Mouse (Mus musculus) neural tube, embryonic 15.5 days (tissue): Measurements from ENCODE around the gene Paip2b. TPM values are rescaled to one million over a fixed set of nuclear protein-coding genes. Genes with fewer than 3 reads are reported as not detected.

Experiments
- ATAC-seq: fragments of 200-750 bp; cut with Nextera tagmentation; 2 replicates; pipeline ENCODE4 v1.8.0; 2017; ENCODE audit warnings: mild to moderate bottlenecking, moderate TSS enrichment, moderate library complexity; ENCODE audit not compliant: low FRiP score
- H3K27ac ChIP-seq: fragments of 300-500 bp; sonication (generic); replicated peaks from 2 replicates; pipeline ENCODE4 v1.5.1; 2015; ENCODE audit warnings: mild to moderate bottlenecking, inconsistent platforms
- H3K27me3 ChIP-seq: fragments of 300-500 bp; sonication (generic); replicated peaks from 2 replicates; pipeline ENCODE4 v1.6.1; 2015; ENCODE audit warnings: inconsistent platforms
- H3K36me3 ChIP-seq: fragments of 300-500 bp; sonication (generic); 2 replicates; pipeline ENCODE4 v1.6.1; 2015; ENCODE audit warnings: inconsistent platforms
- H3K4me1 ChIP-seq: fragments of 300-500 bp; sonication (generic); 2 replicates; pipeline ENCODE4 v1.6.1; 2015; ENCODE audit warnings: inconsistent platforms
- H3K4me2 ChIP-seq: fragments of 300-500 bp; sonication (generic); 2 replicates; pipeline ENCODE4 v1.6.1; 2015; ENCODE audit warnings: inconsistent platforms, mild to moderate bottlenecking, moderate library complexity
- H3K4me3 ChIP-seq: fragments of 300-500 bp; sonication (generic); replicated peaks from 2 replicates; pipeline ENCODE4 v1.5.1; 2015; ENCODE audit warnings: mild to moderate bottlenecking, inconsistent platforms
- H3K9ac ChIP-seq: fragments of 300-500 bp; sonication (generic); replicated peaks from 2 replicates; pipeline ENCODE4 v1.6.1; 2015; ENCODE audit warnings: mild to moderate bottlenecking, inconsistent platforms
- H3K9me3 ChIP-seq: fragments of 300-500 bp; sonication (generic); replicated peaks from 2 replicates; pipeline ENCODE4 v1.6.1; 2016; ENCODE audit warnings: inconsistent platforms
- WGBS: fragments of 180-500 bp; shearing (Covaris S2); methylation state at CpG from one replicate; pipeline ENCODE4 v1.1.7; 2015; ENCODE audit warnings: mixed read lengths; 5-methylcytosine and 5-hydroxymethylcytosine counted together
- polyA plus RNA-seq: library from polyadenylated mRNA; unstranded; fragments of >200 nt; fragmentation: Nextera tagmentation; extraction: Ambion mirVana; gene quantifications from 2 replicates; pipeline ENCODE4 v1.2.1, GENCODE M21; 2015

The Paip2b gene
- polyA plus RNA-seq = 26.1 and 27.6 TPM in 2 replicates

DNA sequence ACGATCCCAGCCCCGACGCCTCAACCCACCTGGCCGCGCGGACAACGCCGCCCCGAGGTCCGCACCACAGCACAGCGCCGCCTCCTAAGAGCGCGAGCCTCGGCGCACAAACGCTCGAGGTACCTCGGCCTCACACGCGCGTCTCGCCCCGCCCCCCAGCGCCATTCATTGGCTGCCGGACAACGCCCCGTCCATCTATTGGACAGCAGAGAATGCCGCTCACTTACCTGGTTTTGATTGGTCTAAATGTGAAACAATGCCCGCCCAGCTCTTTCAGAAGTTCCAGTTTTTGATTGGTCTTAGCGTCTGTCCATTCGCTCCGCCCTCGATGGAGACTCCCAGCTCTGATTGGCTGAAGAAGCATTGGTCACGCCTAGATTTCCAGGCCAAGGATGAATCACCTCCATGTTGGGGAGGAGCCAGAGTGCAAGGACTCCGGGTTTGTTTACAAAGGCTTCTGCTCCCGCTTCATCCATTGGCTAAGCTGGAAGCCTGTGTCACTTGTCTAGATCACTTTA, at the start of gene Paip2b:
Gene Paip2b, minus strand, starts transcription at position 136 of the 518 bp plus-strand sequence.
- H3K4me3 ChIP-seq = peak within 1 kb of the TSS; percentile 82

DNA sequence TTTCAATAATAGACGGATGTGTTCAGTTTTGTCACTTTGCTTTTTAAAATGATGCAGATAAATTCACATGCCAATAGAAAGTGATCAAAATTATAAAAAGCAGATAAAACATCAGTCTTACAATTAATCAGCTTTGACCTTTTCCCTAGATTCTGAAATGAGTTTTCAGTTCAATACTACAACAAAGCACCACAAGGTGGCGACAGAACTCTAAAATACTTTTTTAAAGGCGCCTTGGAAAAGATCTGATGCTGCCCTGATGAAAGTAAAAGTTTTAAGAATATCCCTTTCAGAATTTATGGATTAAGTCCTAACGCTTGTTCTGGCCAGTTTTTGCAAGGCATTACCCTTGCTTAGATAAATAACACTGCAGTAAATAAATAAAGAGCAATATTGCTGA, 48.3 kb upstream of the Paip2b start:
- Histone ChIP-seq H3K4me1 (peaks cover 3% of the 10 kb centered on the region; the same call in 1 of the 2 replicates), H3K4me3 (no peak overlapping the region), H3K9me3 (no peaks in the 10 kb centered on the region), H3K36me3 (no peaks in the 10 kb centered on the region), H3K27ac (no peak overlapping the region), H3K9ac (no peak overlapping the region), H3K4me2 (peak overlapping the region; percentile 38), H3K27me3 (0 out of 2 replicates have a peak, but pooled peaks cover 2% of the 10 kb centered on the region)
- no peak for ATAC-seq
- WGBS = 4% methylated on average over 4 of the region's 4 CpGs

More for the DNA sequence above, at the start of gene Paip2b:
- H3K27ac ChIP-seq = peak within 1 kb of the TSS; percentile 92
- H3K4me2 ChIP-seq = peak within 1 kb of the TSS; percentile 78
- WGBS = under 1% methylated on average over 36 of the region's 37 CpGs
- no peaks in the 10 kb centered on the region for H3K9me3 ChIP-seq
- peaks cover 16% of the 10 kb centered on the region for H3K4me1 ChIP-seq
- peak; percentile 99 for ATAC-seq
- H3K27me3 ChIP-seq = no peaks in the 10 kb centered on the region
- no peaks in the 10 kb centered on the region for H3K36me3 ChIP-seq
- H3K9ac ChIP-seq = peak within 1 kb of the TSS; percentile 81

DNA sequence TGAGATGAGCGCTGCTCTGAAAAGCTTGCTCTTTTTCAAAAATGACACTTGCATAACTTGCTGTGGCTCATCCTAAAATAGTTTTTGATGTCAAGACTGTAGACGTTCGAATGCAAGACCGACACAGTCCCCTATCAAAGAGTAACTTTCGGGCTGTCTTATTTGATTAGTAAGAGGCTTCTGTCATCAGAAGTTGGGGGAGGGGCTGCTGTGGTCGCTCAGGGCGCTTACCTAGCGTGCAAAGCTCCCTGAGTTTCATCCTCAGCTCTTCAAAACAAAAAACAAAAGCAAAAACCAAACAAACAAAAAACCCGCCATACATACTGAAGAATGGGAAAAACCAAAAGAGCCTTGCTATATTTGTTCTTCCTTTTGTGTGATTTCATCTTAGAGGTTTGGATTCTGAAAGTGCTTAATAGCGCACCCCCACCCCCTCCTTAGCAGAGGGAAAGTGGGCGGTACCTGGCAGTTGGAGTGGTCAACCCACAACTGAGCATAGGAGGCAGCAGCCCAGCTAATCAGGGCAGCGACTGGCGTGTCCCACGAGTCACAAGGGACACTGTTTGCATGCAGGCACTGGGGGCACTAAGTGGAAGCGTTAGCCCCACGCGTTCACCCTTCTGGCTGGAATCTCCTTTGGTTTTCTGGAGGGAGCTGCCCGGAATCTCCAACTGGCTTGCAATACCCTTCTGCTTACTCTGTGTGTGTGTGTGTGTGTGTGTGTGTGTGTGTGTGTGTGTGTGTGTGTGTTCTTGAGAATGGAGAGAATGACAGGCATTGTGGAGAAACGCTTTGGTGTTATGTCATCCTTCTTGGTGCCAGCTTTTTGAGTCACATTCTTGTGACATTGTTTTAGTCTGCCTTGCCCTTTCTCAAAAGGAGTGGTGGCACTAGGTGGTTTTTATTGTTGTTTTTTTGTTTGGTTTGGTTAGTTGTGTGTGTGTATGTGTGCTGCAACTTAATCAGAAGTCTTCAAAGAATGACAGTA, 36.4 kb upstream of the Paip2b start:
- Histone ChIP-seq H3K4me1 (peaks cover 14% of the 10 kb centered on the region), H3K9me3 (no peaks in the 10 kb centered on the region), H3K27ac (peak overlapping the region; percentile 80; the same call in 1 of the 2 replicates), H3K4me2 (peak overlapping the region; percentile 99), H3K4me3 (peak overlapping the region; percentile 78), H3K27me3 (no peaks in the 10 kb centered on the region; the same call in 1 of the 2 replicates), H3K9ac (peak overlapping the region; percentile 66), H3K36me3 (no peaks in the 10 kb centered on the region)
- 3% methylated on average over 19 of the region's 19 CpGs for WGBS
- ATAC-seq = peak; percentile 43; the same call in 1 of the 2 replicates

DNA sequence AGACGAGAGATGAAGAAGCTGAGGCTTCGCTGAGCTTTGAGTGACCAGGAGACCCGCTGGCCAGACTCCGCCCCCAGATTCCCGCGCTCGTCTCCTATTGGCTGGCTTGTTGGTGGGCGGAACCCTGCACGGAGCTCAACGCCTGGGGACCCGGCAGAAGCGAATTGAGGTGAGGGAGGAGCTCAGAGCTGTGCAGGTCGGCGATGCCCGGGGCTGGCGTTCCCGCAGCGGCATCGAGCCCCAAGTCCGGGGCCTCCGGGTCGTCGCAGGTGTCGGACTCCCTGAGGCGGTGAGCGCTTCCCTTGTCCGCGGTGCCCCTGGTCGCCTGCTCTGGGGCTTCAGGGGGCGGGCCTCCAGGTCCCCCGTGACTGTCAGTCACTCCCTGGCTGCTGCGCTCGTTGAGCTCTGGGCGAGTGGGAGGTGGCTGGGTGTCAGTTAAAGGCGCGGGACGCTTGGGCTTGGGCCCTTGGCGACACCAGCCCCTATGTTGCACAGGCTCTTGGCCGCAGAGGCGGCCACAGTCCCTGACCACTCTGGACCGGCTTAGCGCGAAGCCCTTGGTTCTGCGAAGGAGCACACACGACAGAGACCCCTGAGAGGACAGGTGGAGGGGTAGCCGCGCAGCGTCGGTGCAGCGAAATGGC, 35.5 kb upstream of the Paip2b start, which contains the start of gene Zfp638:
Gene Zfp638, plus strand, starts transcription at position 156 of the 644 bp plus-strand sequence.
- H3K4me3 ChIP-seq = peak within 1 kb of the TSS; percentile 78
- peaks cover 14% of the 10 kb centered on the region for H3K4me1 ChIP-seq
- H3K27me3 ChIP-seq = no peaks in the 10 kb centered on the region; the same call in 1 of the 2 replicates
- ATAC-seq = peak; percentile 97
- under 1% methylated on average over 50 of the region's 50 CpGs for WGBS
- H3K9me3 ChIP-seq = no peaks in the 10 kb centered on the region
- no peaks in the 10 kb centered on the region for H3K36me3 ChIP-seq
- H3K27ac ChIP-seq = peak within 1 kb of the TSS; percentile 80
- H3K9ac ChIP-seq = peak within 1 kb of the TSS; percentile 66
- H3K4me2 ChIP-seq = peak within 1 kb of the TSS; percentile 99

DNA sequence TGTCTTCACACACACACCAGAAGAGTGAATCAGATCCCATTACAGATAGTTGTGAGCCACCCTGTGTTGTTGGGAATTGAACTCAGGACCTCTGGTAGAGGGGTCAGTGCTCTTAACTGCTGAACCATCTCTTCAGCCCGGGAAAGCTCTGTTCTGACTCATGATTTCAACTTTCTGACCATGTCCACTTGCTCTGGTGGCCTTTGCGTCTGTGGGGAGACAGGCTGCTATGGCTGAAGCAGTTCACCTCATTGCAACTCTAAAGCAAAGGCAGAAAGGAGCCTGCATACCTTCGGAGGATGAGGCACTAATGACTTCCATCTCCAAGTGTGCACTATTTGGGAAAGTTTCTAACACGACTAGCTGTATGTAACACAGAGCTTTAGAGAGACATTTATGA, 34.9 kb upstream of the Paip2b start:
- H3K9ac ChIP-seq = no peak overlapping the region
- no peaks in the 10 kb centered on the region; the same call in 1 of the 2 replicates for H3K27me3 ChIP-seq
- no peak overlapping the region for H3K4me3 ChIP-seq
- no peak overlapping the region for H3K27ac ChIP-seq
- ATAC-seq = no peak
- H3K4me1 ChIP-seq = peaks cover 14% of the 10 kb centered on the region
- no peaks in the 10 kb centered on the region for H3K36me3 ChIP-seq
- no peaks in the 10 kb centered on the region for H3K9me3 ChIP-seq
- H3K4me2 ChIP-seq = peak overlapping the region; percentile 99
- 40% methylated on average over 4 of the region's 4 CpGs for WGBS

DNA sequence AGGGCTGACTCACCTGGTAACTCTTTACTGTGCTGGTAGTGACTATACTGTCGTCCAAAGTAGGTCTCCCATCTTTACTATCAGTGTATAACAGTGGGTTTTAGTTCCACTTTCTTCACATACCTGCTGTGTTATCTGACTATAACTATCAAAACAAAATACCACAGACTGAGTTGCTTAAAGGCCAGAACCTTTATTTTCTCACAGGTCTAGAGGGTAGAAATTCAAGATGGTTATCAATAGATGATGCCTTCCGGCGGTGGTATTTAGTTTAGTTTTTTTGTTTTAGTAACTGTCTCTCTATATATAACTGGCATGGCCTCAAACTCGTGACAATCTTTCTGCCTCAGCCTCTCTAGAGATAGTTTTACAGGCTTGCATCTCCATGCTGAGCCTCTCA, 32.0 kb upstream of the Paip2b start:
- WGBS = 79% methylated on average over 4 of the region's 4 CpGs
- no peak overlapping the region for H3K4me2 ChIP-seq
- no peak for ATAC-seq

DNA sequence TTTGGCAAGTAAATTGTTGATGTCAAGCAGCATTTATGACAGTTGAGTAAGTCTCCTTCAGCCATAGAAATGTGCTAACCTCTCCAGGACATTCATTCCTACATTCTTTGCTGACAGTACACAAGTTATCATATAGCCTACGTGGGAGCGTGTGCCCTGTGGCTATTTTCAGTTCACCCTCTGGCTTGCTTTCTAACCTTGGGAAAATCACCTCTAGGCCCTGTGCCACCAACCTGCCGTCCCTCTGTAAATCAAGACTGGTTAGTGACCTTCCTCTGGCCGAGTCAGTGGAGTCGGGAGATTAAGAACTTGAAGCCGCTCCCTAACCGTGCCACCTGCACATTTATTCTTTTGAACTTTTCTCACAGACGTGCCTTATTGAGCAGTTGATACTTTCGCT, 28.5 kb upstream of the Paip2b start:
- Histone ChIP-seq H3K27me3 (no peaks in the 10 kb centered on the region), H3K27ac (no peak overlapping the region), H3K4me2 (no peak overlapping the region), H3K36me3 (no peaks in the 10 kb centered on the region), H3K4me3 (no peak overlapping the region), H3K4me1 (no peaks in the 10 kb centered on the region), H3K9me3 (no peaks in the 10 kb centered on the region), H3K9ac (no peak overlapping the region)
- ATAC-seq = no peak
- whole genome bisulfite sequencing = 87% methylated on average over 9 of the region's 9 CpGs

More for the DNA sequence above, 32.0 kb upstream of the Paip2b start:
- Histone ChIP-seq H3K4me3 (no peak overlapping the region), H3K36me3 (no peaks in the 10 kb centered on the region), H3K9ac (no peak overlapping the region), H3K9me3 (no peaks in the 10 kb centered on the region), H3K4me1 (peaks cover 14% of the 10 kb centered on the region), H3K27me3 (no peaks in the 10 kb centered on the region), H3K27ac (no peak overlapping the region)

DNA sequence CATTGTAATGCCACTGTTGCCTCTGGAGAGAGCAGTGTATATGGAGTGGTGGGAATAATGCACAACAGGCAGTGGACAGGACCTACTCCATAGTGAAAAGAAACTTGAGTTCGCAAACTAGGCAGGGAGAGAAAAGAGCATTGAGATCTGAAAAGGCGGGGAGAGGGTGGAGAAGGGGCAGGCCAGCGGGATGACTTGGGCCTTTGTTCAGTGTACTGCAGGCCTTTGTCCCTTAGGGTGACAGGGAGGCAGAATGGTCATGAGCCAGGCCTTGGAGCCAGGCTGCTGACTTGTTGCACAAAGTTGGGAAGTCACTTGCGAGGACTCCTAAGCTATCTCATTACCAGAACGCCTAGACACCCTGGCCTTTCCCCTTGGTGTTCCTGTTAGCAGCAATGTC, 25.9 kb upstream of the Paip2b start:
- Histone ChIP-seq H3K27ac (no peak overlapping the region), H3K4me2 (no peak overlapping the region), H3K36me3 (no peaks in the 10 kb centered on the region), H3K4me1 (no peaks in the 10 kb centered on the region), H3K27me3 (no peaks in the 10 kb centered on the region), H3K4me3 (no peak overlapping the region), H3K9me3 (no peaks in the 10 kb centered on the region), H3K9ac (no peak overlapping the region)
- ATAC-seq = no peak
- WGBS = 33% methylated on average over 5 of the region's 5 CpGs

DNA sequence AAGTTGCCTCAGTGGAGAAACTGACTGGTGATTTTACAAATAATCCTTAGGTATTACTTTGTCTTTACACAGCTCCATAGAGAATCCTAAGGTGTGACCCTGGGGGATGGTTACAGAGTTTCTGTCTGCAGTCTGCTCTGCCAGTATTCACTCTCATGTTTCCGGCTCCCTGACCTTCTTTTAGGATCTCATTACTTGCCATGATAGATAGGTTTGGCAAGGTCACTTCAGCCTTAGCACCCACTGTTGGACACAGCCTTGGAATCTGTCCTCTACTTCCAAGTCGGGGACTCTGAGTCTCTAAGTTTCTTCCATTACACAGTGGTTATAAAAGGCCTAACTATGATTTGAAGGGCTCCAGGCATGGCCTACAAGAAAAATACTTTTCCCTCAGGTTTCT, 17.9 kb upstream of the Paip2b start:
- H3K9ac ChIP-seq = no peak overlapping the region
- H3K27ac ChIP-seq = no peak overlapping the region
- no peaks in the 10 kb centered on the region for H3K4me1 ChIP-seq
- WGBS = 95% methylated on average over 2 of the region's 2 CpGs
- H3K36me3 ChIP-seq = no peaks in the 10 kb centered on the region
- no peak for ATAC-seq
- no peaks in the 10 kb centered on the region for H3K9me3 ChIP-seq
- H3K4me2 ChIP-seq = no peak overlapping the region
- no peak overlapping the region for H3K4me3 ChIP-seq
- no peaks in the 10 kb centered on the region for H3K27me3 ChIP-seq

DNA sequence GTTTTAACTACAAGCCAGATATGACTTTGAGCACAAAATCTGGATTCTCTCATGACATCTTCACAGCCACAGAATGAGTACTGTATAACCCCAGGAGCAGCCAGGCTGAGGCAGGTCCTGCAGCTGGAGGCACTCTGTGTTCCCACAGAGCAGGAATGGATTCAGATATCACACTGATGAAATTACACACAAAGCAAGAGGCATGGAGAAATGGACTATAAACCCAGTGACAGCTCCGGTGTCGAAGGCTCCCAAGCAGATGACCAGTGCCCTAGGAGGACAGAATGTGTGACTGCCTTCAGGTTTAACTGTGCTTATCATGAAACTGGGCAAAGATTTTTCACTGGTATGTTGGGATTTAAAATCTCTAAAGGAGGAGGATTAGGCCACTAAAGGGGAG, 14.6 kb upstream of the Paip2b start:
- no peak overlapping the region for H3K4me3 ChIP-seq
- no peak for ATAC-seq
- H3K4me2 ChIP-seq = no peak overlapping the region
- no peak overlapping the region for H3K9ac ChIP-seq
- H3K27me3 ChIP-seq = no peaks in the 10 kb centered on the region
- H3K36me3 ChIP-seq = no peaks in the 10 kb centered on the region
- H3K27ac ChIP-seq = no peak overlapping the region
- H3K9me3 ChIP-seq = no peaks in the 10 kb centered on the region
- 98% methylated on average over 2 of the region's 2 CpGs for WGBS
- H3K4me1 ChIP-seq = no peaks in the 10 kb centered on the region

DNA sequence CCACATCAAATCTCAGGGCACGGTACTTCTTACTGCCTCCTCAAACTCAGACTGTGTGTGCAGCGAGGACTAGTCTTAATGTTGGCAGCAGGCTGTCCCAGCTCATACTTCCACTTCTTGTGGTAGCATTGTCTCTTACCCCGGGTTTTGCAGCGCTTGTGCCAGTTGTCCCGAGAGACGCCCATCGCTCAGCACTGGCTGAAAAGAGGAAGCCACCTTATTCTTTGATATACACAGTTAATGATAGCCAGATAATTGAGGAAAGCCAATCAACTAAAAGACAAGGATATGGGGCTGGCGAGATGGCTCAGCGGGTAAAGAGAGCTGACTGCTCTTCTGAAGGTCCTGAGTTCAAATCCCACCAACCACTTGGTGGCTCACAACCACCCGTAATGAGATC, 13.4 kb upstream of the Paip2b start:
- no peaks in the 10 kb centered on the region for H3K9me3 ChIP-seq
- H3K27me3 ChIP-seq = no peaks in the 10 kb centered on the region
- no peak overlapping the region for H3K9ac ChIP-seq
- 92% methylated on average over 10 of the region's 10 CpGs for WGBS
- H3K4me1 ChIP-seq = no peaks in the 10 kb centered on the region
- no peak for ATAC-seq
- H3K27ac ChIP-seq = no peak overlapping the region
- no peak overlapping the region for H3K4me2 ChIP-seq
- no peak overlapping the region for H3K4me3 ChIP-seq
- no peaks in the 10 kb centered on the region for H3K36me3 ChIP-seq
